Mouse (Mus musculus): ENCODE measurements around the gene Inpp5a. TPM values are rescaled to one million over a fixed set of nuclear protein-coding genes. Genes with fewer than 3 reads are reported as not detected.

The Inpp5a gene
- polyA plus RNA-seq, 1 experiment from 2014 or later, result 23.0 TPM

DNA sequence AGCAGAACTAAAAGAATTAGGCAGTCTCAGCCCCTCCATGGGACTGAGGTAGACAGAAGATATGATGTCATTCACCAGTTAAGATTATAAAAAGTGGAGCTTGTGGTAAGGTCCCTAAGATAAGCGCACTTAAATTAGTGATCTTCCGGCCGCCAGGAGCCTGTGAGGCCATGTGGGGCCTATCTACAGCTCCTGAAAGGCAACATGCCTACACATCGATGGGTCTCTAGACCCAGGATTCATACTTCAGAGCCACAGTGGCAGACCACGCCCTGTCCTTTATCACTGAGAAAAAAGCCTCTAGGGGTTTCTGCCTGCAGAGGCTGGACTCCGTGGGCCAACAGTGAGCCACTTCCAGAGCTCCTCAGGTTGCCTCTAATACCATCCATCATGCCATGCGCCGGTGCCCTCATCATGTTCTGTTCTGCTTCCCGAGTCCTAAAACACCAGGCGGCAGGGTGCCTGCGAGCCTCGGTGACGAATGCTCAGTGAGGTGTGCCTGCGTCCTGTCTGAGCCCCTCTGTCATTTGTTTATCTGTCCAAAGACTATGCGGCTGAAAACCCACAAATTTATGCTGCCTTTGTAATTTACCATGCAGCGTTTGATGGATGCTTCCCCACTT, 187.3 kb downstream of the Inpp5a start:
- no peak overlapping the region for H3K4me2 ChIP-seq (ENCODE audit: low read depth, severe bottlenecking)
- no peak overlapping the region for H3K4me3 ChIP-seq (ENCODE audit: low read depth, low read length)
- 0 out of 2 replicates have a peak, but pooled peaks cover 2% of the 10 kb centered on the region for H3K4me1 ChIP-seq (ENCODE audit: control insufficient read depth, insufficient read depth, low read length)
- no peaks in the 10 kb centered on the region for H3K9me3 ChIP-seq (ENCODE audit: control insufficient read depth, low read length)
- no peak overlapping the region for H3K9ac ChIP-seq (ENCODE audit: low read length)
- ATAC-seq (ENCODE audit: insufficient number of reproducible peaks, low FRiP score, low TSS enrichment, low read depth) (no peak), DNase-seq (ENCODE audit: low spot score) (no peak)
- WGBS, result 81% methylated on average over 16 of the region's 16 CpGs
- H3K27me3 ChIP-seq (ENCODE audit: control insufficient read depth, insufficient read depth, low read length), result peaks cover 31% of the 10 kb centered on the region
- H3K36me3 ChIP-seq (ENCODE audit: control insufficient read depth, insufficient read depth, low read length), result no peaks in the 10 kb centered on the region
- H3K27ac ChIP-seq (replicated peaks; ENCODE audit: low read depth, low read length), result no peak overlapping the region

DNA sequence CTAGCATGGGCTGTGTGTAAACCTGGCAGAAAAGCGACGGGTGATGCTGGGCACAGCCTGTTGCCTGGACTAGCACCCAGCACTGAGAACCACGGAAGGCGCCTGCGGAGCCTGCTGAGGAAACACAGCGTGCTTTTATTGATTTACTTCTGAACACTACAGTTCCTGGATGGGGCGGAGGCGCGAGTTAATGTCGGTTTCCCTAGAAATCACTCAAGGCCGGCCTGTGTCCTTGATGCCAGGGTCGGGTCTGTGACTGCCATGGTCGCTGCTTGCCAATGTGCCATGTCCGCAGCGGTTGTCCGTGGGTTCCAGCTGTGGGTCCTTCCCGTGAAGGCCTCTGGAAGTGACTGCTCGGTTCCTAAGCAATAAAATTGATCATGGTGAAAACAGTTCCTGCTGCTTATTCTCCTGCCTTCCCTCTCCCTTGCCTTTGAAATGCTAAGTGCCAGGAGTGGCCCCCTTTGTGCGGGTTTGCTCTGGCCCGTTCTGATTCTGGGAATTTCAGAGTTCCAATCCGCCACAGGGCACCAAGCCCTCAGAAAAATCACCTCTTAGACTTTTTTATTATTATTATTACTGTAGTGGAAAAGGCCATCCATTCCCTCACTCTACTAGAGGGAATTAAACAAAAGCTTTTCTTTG, 190.5 kb downstream of the Inpp5a start:
- no peak overlapping the region for H3K27ac ChIP-seq (replicated peaks; ENCODE audit: low read depth, low read length)
- DNase-seq (ENCODE audit: low spot score) (no peak), ATAC-seq (ENCODE audit: insufficient number of reproducible peaks, low FRiP score, low TSS enrichment, low read depth) (no peak)
- H3K4me2 ChIP-seq (ENCODE audit: low read depth, severe bottlenecking), result no peak overlapping the region
- H3K27me3 ChIP-seq (ENCODE audit: control insufficient read depth, insufficient read depth, low read length), result peaks cover 63% of the 10 kb centered on the region
- no peaks in the 10 kb centered on the region for H3K36me3 ChIP-seq (ENCODE audit: control insufficient read depth, insufficient read depth, low read length)
- H3K9ac ChIP-seq (ENCODE audit: low read length), result no peak overlapping the region
- no peak overlapping the region for H3K4me3 ChIP-seq (ENCODE audit: low read depth, low read length)
- H3K4me1 ChIP-seq (ENCODE audit: control insufficient read depth, insufficient read depth, low read length), result peaks cover 16% of the 10 kb centered on the region
- no peaks in the 10 kb centered on the region for H3K9me3 ChIP-seq (ENCODE audit: control insufficient read depth, low read length)
- 45% methylated on average over 21 of the region's 21 CpGs for WGBS

DNA sequence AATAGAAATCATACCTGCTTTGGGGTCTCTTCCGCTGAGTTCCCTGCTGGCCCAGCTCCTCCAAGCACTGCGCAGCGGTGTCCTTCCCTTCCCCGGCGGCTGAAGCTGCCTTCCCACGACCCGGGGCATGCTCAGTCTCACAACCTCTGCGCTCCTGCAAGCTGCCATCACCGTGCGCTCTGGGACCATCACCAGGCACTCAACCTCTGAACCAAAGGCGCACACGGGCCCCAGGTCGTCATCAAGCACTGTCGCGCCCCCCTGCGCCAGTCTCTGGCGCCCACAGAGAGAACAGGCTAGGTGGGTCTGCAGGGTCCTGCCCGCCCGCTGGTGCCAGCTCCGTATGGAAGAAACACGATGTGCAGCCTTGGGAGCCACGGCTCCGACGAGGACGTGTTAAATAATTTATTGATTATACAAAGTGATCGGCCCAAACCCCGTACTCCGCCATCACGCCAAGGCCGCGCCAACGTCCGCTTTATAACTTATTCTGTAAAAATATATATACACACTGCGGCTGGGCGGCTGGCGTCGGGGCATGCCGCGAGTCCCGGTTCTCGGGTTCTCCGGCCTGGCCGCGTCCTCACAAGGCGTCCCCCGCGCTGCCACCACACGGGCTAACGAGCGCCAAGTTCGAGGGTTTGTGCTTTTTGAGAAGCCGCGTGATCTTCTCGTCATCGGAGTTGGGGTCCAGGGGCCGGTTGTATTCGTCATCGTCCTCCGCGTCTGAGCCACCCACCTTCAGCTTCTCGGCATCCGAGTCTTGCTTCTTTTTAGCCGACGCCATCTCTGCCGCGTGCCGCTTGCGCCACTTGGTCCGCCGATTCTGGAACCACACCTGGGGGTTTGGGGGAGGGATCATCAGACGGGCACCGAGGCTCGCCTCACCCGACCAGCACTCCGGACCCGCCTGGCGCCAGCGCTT, 192.2 kb downstream of the Inpp5a start:
- no peak for ATAC-seq (ENCODE audit: insufficient number of reproducible peaks, low FRiP score, low TSS enrichment, low read depth)

DNA sequence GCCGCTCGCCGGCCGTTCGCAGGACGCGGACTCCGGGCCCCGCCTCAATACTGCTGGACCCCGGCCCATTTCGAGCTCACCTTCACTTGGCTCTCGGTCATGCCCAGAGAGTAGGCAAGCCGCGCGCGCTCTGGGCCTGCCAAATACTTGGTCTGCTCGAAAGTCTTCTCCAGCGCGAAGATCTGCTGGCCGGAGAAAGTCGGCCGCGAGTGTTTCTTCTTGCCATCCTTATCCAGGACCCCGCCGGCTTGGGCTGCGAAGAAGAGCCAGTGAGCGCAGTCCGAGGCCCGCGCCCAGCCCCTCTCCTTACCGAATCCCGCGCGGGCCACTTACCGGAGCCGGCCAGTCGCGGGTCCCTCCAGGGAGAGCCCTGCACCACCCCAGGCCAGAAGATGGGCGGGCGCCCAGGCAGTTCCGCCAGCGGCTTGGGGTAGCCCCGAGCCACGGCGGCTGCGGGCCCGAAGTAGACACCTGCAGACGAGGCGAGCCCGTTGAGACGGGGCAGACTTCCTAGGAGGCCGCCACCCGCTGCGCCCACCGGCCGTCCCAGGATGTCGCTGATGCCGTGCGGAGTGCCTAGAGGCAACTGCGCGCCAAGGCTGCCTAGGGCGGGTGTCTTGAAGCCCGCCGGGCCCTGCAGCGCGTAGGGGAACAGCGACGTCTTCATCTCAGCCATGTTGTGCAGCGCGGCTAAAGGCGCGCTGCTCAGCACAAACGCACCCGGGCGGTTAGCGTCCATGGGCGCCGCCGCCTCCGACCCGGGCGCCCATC, 193.1 kb downstream of the Inpp5a start:
- Histone ChIP-seq H3K36me3 (ENCODE audit: control insufficient read depth, insufficient read depth, low read length) (no peaks in the 10 kb centered on the region), H3K9me3 (ENCODE audit: control insufficient read depth, low read length) (no peaks in the 10 kb centered on the region), H3K9ac (ENCODE audit: low read length) (0 out of 2 replicates have a peak overlapping the region, but pooled peaks have one; percentile 22), H3K4me1 (ENCODE audit: control insufficient read depth, insufficient read depth, low read length) (peaks cover 18% of the 10 kb centered on the region), H3K27me3 (ENCODE audit: control insufficient read depth, insufficient read depth, low read length) (peaks cover 88% of the 10 kb centered on the region), H3K4me3 (ENCODE audit: low read depth, low read length) (peak overlapping the region; percentile 33), H3K4me2 (ENCODE audit: low read depth, severe bottlenecking) (peak overlapping the region; percentile 51), H3K27ac (replicated peaks; ENCODE audit: low read depth, low read length) (no peak overlapping the region)
- under 1% methylated on average over 82 of the region's 82 CpGs for WGBS
- peak; percentile 60 for DNase-seq (ENCODE audit: low spot score)
- ATAC-seq (ENCODE audit: insufficient number of reproducible peaks, low FRiP score, low TSS enrichment, low read depth), result peak; percentile 11; the same call in 1 of the 2 replicates

More for the DNA sequence above, 192.2 kb downstream of the Inpp5a start:
- Histone ChIP-seq H3K4me1 (ENCODE audit: control insufficient read depth, insufficient read depth, low read length) (peaks cover 18% of the 10 kb centered on the region), H3K9me3 (ENCODE audit: control insufficient read depth, low read length) (no peaks in the 10 kb centered on the region), H3K27me3 (ENCODE audit: control insufficient read depth, insufficient read depth, low read length) (peaks cover 79% of the 10 kb centered on the region), H3K27ac (replicated peaks; ENCODE audit: low read depth, low read length) (no peak overlapping the region), H3K36me3 (ENCODE audit: control insufficient read depth, insufficient read depth, low read length) (no peaks in the 10 kb centered on the region), H3K4me2 (ENCODE audit: low read depth, severe bottlenecking) (peak overlapping the region; percentile 51; the same call in 1 of the 2 replicates), H3K4me3 (ENCODE audit: low read depth, low read length) (peak overlapping the region; percentile 33; the same call in 1 of the 2 replicates), H3K9ac (ENCODE audit: low read length) (no peak overlapping the region)
- peak; percentile 70 for DNase-seq (ENCODE audit: low spot score)
- WGBS, result 1% methylated on average over 78 of the region's 78 CpGs

DNA sequence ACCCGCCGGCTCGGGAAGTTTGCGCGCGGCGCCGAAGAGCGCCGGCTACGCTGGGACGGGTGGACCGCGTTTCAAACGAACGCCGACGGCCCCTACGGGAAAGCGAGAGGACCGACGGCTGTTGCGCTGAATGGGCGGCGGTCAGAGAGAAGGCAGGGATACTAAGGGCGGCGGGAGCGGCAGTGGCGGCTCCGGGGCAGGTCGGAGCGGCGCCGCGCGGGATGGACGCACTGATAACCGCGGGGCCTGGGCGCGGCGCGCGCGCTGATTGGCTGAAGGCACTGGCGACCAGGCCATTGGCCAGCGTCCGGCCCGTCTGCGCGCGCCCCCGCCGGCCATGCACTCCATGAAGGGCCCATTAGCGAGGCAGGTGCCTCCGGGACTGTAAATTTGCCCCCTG, 193.7 kb downstream of the Inpp5a start, which contains the start of gene Nkx6-2:
Gene Nkx6-2 (minus strand): TSS at position 203 of the 400 bp plus-strand sequence.
- WGBS, result 0% methylated on average over 55 of the region's 56 CpGs
- DNase-seq (ENCODE audit: low spot score) (peak; percentile 71), ATAC-seq (ENCODE audit: insufficient number of reproducible peaks, low FRiP score, low TSS enrichment, low read depth) (0 out of 2 replicates have a peak, but pooled peaks have one; percentile 56)

GRCm38 (mm10) chr7:139583094-139583737, 194.3 kb downstream of the Inpp5a start:
- no peak overlapping the region for H3K4me2 ChIP-seq (ENCODE audit: low read depth, severe bottlenecking)
- WGBS, result 10% methylated on average over 17 of the region's 17 CpGs
- no peaks in the 10 kb centered on the region for H3K36me3 ChIP-seq (ENCODE audit: control insufficient read depth, insufficient read depth, low read length)
- ATAC-seq (ENCODE audit: insufficient number of reproducible peaks, low FRiP score, low TSS enrichment, low read depth) (no peak), DNase-seq (ENCODE audit: low spot score) (peak; percentile 55)
- H3K9me3 ChIP-seq (ENCODE audit: control insufficient read depth, low read length), result no peaks in the 10 kb centered on the region
- no peak overlapping the region for H3K9ac ChIP-seq (ENCODE audit: low read length)
- H3K4me1 ChIP-seq (ENCODE audit: control insufficient read depth, insufficient read depth, low read length), result peaks cover 18% of the 10 kb centered on the region
- H3K27me3 ChIP-seq (ENCODE audit: control insufficient read depth, insufficient read depth, low read length), result peaks cover 95% of the 10 kb centered on the region
- H3K4me3 ChIP-seq (ENCODE audit: low read depth, low read length), result no peak overlapping the region
- H3K27ac ChIP-seq (replicated peaks; ENCODE audit: low read depth, low read length), result no peak overlapping the region

More for the DNA sequence above, 193.7 kb downstream of the Inpp5a start, which contains the start of gene Nkx6-2:
- Histone ChIP-seq H3K4me1 (ENCODE audit: control insufficient read depth, insufficient read depth, low read length) (peaks cover 18% of the 10 kb centered on the region), H3K36me3 (ENCODE audit: control insufficient read depth, insufficient read depth, low read length) (no peaks in the 10 kb centered on the region), H3K9me3 (ENCODE audit: control insufficient read depth, low read length) (no peaks in the 10 kb centered on the region), H3K27ac (replicated peaks; ENCODE audit: low read depth, low read length) (no peak within 1 kb of the TSS), H3K9ac (ENCODE audit: low read length) (0 out of 2 replicates have a peak within 1 kb of the TSS, but pooled peaks have one; percentile 22), H3K4me2 (ENCODE audit: low read depth, severe bottlenecking) (peak within 1 kb of the TSS; percentile 51), H3K4me3 (ENCODE audit: low read depth, low read length) (peak within 1 kb of the TSS; percentile 33), H3K27me3 (ENCODE audit: control insufficient read depth, insufficient read depth, low read length) (peaks cover 94% of the 10 kb centered on the region)

DNA sequence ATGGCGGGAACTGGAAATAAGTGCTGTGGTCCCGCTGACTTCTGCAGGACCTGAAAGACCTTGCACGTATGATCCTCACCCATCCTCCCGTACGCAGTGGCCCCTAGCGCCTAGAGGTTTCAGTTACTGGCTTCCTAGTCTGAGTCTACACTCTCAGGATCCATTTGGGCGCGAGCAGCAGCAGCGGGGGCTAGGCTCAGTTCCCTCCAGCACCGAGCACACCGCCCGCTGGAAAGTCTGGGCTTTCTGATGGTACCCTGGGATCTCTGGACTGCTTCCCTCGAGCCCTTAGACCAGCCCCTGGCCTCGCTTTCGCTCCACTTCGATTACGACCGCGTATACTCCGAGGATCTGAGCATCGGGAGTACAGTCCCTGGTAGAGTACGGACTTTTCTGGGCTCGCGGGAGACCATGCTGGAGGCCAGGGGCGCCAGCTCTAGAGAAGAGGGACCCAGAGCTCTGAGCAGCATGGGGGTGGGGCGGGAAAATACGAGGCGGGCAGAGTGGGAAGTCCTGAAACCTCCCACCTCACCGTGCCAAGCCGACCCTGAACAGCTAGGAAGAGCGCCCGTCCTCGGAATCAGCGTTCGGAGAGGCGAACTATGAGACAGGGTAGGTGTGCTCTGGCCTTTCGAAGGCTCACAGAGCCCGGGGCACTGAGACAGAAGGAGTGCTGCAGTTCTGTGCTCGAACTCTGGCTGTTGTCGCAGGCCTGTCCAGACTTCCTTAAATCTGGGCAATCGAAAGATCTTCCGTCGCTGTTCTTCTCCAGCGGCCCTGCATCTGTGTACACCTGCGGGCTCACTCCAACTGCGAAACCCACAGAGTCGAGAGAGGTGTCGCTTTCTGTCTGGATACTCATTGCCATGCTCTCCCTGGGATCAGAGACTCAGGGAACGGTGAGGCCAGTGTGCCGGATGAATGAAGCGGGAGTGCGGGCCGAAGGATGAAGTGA, 195.6 kb downstream of the Inpp5a start:
- H3K9me3 ChIP-seq (ENCODE audit: control insufficient read depth, low read length), result no peaks in the 10 kb centered on the region
- H3K4me2 ChIP-seq (ENCODE audit: low read depth, severe bottlenecking), result peak overlapping the region; percentile 22; the same call in 1 of the 2 replicates
- peaks cover 91% of the 10 kb centered on the region for H3K27me3 ChIP-seq (ENCODE audit: control insufficient read depth, insufficient read depth, low read length)
- 2% methylated on average over 53 of the region's 53 CpGs for WGBS
- no peak overlapping the region for H3K4me3 ChIP-seq (ENCODE audit: low read depth, low read length)
- no peak overlapping the region for H3K27ac ChIP-seq (replicated peaks; ENCODE audit: low read depth, low read length)
- H3K4me1 ChIP-seq (ENCODE audit: control insufficient read depth, insufficient read depth, low read length), result peaks cover 18% of the 10 kb centered on the region
- DNase-seq (ENCODE audit: low spot score) (peak; percentile 58), ATAC-seq (ENCODE audit: insufficient number of reproducible peaks, low FRiP score, low TSS enrichment, low read depth) (no peak)
- no peaks in the 10 kb centered on the region for H3K36me3 ChIP-seq (ENCODE audit: control insufficient read depth, insufficient read depth, low read length)
- no peak overlapping the region for H3K9ac ChIP-seq (ENCODE audit: low read length)
